Mouse (Mus musculus): ENCODE measurements around the gene Sh2d1b1. TPM values are rescaled to one million over a fixed set of nuclear protein-coding genes. Genes with fewer than 3 reads are reported as not detected.

Gene Sh2d1b1
- 13.2 TPM for polyA plus RNA-seq (2015; fragmentation: Illumina TruSeq; extraction: RNeasy Lipid Tissue Mini Kit (QIAGEN cat#74804); ENCODE audit: insufficient read depth, low replicate concordance)

DNA sequence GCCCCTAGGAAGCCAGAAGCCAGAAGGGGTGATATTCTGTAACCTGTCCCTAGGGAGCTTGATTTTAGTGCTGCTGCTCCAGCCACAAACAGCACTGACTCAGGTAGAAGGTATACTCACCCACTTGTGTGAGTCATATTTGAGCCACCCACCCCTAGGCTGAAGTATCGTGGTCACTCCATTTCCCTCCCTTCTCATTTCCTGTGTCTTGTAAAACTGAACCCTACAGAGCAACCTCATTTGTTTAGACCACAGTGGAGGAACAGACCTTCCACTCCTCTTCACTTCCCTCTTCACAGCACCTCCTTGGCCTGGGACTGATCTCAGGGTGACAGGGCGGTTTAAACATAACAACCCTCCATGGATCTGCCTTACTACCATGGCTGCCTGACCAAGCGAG is at the start of gene Sh2d1b1:
Sh2d1b1 (plus strand) TSS at position 305 of the 400 bp plus-strand sequence.

DNA sequence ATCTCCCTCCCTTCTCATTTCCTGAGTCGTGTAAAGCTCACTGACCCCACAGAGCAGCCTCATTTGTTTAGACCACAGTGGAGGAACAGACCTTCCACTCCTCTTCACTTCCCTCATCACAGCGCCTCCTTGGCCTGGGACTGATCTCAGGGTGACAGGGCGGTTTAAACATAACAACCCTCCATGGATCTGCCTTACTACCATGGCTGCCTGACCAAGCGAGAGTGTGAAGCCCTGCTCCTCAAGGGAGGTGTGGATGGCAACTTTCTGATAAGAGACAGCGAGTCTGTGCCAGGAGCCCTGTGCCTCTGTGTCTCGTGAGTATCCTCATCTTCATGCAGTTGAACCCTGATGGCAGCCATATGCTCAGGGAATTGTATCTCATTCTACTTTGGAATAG is 44.4 kb upstream of the Sh2d1b1 start, which contains the start of gene Sh2d1b2:
Sh2d1b2 (plus strand) TSS at position 62 of the 400 bp plus-strand sequence.

DNA sequence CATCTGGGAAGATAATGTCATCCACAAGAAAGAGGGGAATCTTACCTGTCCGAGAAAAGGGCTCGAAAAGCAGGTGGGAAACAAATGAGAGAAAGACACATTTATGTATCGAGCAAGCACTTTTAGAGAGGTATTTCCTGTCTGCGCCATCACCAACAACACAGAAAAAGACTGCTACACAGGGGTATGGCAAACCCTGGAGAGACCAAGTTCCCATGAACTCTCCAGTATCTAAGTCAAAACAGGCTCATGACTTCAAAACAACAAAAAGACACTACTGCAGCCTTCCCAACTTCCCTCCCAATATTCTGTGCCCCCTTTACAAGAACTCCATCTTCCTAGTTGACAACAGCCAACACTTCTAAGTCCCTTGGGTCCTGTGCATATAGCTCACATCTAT is 29.1 kb downstream of the Sh2d1b1 start, which contains the start of gene Gm7694:
Gm7694 (minus strand) TSS at position 101 of the 400 bp plus-strand sequence.

DNA sequence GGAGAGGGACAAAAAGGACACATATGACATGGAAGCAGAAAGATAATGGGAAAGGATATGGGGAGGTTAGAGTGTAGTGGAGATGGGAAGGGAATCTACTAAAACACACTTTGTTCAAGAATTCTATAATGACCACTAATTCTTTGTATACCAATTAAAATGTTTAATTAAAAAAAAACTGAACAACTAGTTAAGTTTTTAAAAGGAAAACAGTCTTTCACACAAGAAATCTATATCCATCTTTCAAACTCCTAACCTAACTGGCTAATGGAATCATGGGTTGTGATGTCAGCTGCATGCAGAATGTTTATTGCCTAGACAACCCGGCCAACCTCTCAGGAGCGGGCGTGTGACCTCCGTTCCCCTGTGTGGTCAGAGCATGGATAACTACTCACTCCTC is 31.4 kb downstream of the Sh2d1b1 start, which contains the start of gene Spata46:
Spata46 (plus strand) TSS at position 301 of the 400 bp plus-strand sequence.

Other genes with a start within 250 kb of the Sh2d1b1 start
- 10.9 TPM for gene Ddr2, start 166.6 kb upstream of the Sh2d1b1 start, polyA plus RNA-seq (2015; fragmentation: Illumina TruSeq; extraction: RNeasy Lipid Tissue Mini Kit (QIAGEN cat#74804); ENCODE audit: insufficient read depth, low replicate concordance)
- gene Uap1, start 102.4 kb upstream of the Sh2d1b1 start, polyA plus RNA-seq (2015; fragmentation: Illumina TruSeq; extraction: RNeasy Lipid Tissue Mini Kit (QIAGEN cat#74804); ENCODE audit: insufficient read depth, low replicate concordance) = 47.0 TPM
- gene Uhmk1, start 61.9 kb upstream of the Sh2d1b1 start, polyA plus RNA-seq (2015; fragmentation: Illumina TruSeq; extraction: RNeasy Lipid Tissue Mini Kit (QIAGEN cat#74804); ENCODE audit: insufficient read depth, low replicate concordance) = 86.1 TPM
- gene Sh2d1b2, start 44.6 kb upstream of the Sh2d1b1 start, polyA plus RNA-seq (2015; fragmentation: Illumina TruSeq; extraction: RNeasy Lipid Tissue Mini Kit (QIAGEN cat#74804); ENCODE audit: insufficient read depth, low replicate concordance) = 0.08 TPM
- 4.9 TPM for gene Gm7694, start 29.0 kb downstream of the Sh2d1b1 start, polyA plus RNA-seq (2015; fragmentation: Illumina TruSeq; extraction: RNeasy Lipid Tissue Mini Kit (QIAGEN cat#74804); ENCODE audit: insufficient read depth, low replicate concordance)
- not detected for gene Spata46, start 31.5 kb downstream of the Sh2d1b1 start, polyA plus RNA-seq (2015; fragmentation: Illumina TruSeq; extraction: RNeasy Lipid Tissue Mini Kit (QIAGEN cat#74804); ENCODE audit: insufficient read depth, low replicate concordance)